Mouse (Mus musculus) testis, postnatal 14 days (tissue): ENCODE data around the gene Nup62.
A peak's percentile ranks its signal among the peaks of the same experiment; 100 is the strongest.

Experiments used
- DNase-seq: peaks from one replicate; pipeline ENCODE4 v3.0.0; 2021; ENCODE audit warnings: low spot score

The Nup62 gene

GRCm38 (mm10) chr7:44815721-44816469 is at the start of gene Nup62, which contains the start of gene Il4i1:
Gene Nup62 (plus strand): TSS chr7:44816088.
Gene Il4i1 (plus strand): TSS chr7:44816387.
- peak; percentile 99 for DNase-seq

GRCm38 (mm10) chr7:44768129-44768528 is 47.8 kb upstream of the Nup62 start:
- DNase-seq = no peak

DNA sequence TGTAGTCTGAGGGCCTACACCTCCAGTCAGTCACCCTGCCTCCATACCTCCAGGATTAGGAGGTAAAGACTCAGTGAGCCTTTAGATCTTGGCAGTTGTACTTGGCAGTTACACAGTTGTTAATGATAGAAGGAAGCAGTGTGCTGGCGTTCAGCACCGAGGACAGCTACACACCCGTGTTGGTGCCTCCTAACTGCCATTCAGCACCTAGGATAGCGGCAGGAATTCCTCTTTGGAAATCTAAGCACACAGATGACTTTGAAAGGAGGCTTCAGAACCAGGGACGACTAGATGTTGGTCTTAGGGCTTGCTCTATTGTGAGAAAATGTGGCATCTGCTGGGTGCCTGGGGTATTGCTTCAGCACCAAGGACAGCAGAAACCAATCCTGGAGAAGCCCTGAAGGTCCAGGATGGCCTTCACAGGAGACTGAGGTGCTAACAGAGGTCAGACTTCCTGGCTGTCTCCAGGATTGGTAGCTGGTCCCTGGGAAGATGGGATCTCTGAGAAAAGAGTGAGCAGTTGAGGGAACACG is 45.8 kb upstream of the Nup62 start:
- peak; percentile 65 for DNase-seq

- no peak for DNase-seq
Measured at GRCm38 (mm10) chr7:44772591-44773204, 43.2 kb upstream of the Nup62 start.

DNA sequence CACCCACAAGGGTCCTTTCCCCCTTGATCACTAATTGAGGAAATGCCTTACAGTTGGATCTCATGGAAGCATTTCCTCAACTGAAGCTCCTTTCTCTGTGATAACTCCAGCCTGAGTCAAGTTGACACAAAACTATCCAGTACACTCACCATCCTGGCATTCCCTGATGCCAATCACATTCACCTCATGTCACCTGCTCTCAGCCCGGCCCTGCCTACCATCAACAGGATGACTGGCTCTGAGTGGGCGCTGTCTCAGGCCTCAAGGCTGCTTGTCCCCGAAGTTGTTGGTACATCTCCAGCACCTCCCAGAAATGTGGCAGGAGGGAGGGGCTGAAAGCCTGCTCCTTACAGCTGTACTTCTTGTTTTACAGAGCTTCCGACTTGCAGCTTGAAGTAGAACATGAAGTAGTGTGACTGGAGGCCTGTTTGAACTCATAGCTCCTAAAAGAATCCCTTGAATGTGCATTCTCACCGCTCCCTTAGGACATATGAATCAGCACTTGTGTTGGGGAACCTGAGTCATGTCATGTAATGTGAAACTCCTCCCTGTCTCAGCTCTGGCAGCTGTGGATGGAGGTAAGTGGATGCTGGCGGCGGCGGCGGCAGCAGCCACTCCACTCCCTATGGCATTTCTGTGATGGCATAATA is 38.9 kb upstream of the Nup62 start:
- no peak for DNase-seq

DNA sequence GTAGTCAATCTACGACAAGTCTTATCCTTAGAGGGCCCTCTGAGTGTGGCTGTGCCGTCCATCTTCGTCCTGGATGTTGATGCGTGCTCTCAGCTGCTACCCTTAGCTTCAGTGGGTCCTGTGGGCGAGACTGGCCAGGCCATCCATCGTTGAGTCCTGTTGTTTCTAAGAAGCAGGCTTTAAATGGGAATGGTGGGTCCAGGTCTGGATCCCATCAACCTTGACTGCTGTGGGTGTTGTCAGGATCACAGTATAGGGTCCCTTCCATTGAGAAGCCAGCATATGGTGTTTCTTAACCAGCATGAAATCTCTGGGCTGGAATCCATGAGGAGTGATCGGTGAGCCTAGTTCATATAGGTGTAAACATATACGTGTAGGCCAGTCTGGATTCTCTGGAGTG is 35.8 kb upstream of the Nup62 start:
- DNase-seq = no peak

GRCm38 (mm10) chr7:44789531-44789930 is 26.4 kb upstream of the Nup62 start:
- no peak for DNase-seq

DNA sequence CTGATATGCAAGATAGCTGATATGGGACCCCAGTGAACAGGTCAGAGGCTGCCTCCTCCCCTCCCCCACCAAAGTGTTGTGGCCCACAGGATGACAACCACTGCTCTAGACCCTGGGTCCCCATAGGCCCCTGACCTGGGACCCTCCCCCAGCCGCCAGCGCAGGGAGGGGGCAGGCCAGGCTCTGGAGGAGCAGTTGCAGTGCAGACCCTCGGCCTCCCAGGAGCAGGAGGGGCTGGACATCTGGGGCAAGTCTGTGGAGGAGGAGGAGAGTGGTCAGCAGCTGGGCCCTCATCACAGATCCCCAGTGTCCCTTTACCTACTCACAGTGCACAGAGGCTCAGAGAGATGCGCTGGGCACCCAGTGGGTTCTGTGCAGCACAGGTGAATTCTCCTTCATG is 25.8 kb upstream of the Nup62 start:
- no peak for DNase-seq

GRCm38 (mm10) chr7:44792781-44793180 is 23.1 kb upstream of the Nup62 start:
- no peak for DNase-seq

DNA sequence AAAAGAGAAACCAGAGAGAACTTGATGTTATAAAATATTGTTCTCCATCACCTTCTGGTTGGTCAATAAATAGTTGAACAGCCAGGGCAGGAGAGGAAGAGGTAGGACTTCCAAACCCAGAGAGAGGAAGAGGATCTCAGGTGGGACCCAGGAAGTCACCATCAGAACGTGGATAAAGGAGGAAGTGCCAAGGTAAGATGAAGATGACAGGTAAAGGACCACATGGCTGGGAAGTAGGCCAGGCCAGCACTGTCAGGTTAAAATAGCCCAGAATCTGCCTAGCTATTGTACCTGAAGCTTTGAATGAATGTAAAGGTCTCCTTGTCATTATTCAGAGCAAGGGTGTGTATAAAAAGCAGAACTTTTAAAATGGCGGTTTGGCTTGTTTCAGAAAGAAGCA is 7.0 kb upstream of the Nup62 start:
- no peak for DNase-seq

- no peak for DNase-seq
Measured at GRCm38 (mm10) chr7:44809466-44809865, 6.4 kb upstream of the Nup62 start.

DNA sequence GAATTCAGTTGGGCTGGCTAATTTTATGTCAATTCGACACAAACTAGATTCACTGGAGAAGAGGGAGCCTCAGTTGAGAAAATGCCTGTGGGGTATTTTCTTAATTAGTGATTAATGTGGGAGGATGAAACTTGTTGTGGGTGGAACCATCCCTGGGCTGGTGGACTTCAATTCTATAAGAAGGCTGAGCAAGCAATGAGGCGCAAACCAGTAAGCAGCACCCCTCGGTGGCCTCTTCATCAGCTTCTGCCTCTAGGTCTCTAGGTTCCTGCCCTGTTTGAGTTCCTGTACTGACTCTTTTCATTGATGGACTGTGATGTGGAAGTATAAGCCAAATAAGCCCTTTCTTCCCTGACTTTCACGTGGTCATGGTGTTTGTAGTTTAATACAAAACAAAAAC is 5.5 kb upstream of the Nup62 start:
- DNase-seq = no peak

GRCm38 (mm10) chr7:44810819-44811557 is 4.9 kb upstream of the Nup62 start:
- DNase-seq = no peak

DNA sequence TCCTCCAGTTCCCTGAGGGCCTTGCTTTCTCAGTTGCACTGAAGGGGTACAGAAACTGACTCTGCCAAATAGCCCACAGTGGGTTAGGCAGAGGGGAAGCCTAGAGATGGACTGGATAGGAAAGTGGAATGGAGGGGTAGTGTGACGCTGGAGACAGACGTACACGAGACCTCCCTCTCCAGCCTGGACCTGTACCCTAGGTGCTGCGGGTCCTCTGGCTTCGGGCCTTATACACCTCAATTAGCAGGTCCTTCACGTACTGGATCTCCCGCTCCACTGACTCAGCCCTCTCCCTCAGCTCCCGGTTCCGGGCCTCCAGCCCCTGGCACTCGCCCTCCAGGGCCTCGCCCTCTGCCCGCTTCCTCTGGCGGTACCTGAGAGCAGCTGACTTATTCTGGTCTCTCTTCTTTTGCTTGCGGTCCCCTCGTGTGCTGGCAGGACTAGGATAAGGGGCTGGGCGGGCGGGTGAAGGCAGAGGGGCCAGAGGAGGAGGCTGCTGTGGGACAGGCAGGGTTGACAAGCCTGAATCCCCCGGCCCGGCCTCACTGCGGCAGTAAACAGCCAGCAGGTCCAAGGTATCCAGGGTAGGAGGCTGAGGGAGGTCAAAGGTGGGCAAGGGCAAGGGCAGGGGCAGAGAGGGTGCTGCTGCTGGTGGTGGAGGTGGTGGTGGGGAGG is 3.1 kb upstream of the Nup62 start:
- DNase-seq = no peak

DNA sequence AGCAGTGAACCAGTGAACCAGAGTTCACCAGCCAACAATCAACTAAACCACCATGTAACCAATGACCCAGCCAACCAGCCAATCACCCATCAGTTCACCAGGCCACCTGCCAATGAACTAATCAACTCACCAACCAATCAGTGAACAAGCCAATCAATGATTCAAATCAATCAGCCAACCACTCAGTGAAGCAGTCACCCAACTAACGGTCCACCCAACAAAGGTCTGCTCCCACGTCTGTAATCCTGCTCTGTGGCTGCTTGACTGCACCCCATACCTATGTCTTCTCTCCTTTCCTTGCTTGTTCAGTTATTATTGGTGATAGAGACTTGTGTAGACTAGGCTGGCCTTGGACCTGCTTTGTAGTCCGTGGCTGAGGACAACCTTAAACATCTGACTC is 1.9 kb upstream of the Nup62 start:
- no peak for DNase-seq

DNA sequence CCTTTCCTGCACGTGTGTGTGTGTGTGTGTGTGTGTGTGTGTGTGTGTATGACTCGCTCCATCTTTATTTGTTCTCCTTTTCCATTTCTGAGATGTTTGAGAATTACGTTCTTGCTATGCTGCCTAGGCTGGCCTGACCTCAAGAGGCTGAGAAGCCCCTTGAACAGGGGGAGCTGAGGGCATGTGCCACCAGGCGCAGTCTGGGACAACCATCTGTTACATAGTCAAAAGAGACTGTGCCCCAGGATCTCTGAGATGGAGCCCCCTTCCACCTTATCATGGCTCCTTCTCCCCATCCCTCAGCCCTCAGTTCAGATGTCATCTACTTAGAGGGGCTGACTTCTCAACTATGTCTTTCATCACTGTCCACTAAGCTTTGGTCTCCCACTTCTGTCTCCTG is 1.5 kb upstream of the Nup62 start:
- no peak for DNase-seq

GRCm38 (mm10) chr7:44814952-44815553 is 835 bp upstream of the Nup62 start:
- no peak for DNase-seq

DNA sequence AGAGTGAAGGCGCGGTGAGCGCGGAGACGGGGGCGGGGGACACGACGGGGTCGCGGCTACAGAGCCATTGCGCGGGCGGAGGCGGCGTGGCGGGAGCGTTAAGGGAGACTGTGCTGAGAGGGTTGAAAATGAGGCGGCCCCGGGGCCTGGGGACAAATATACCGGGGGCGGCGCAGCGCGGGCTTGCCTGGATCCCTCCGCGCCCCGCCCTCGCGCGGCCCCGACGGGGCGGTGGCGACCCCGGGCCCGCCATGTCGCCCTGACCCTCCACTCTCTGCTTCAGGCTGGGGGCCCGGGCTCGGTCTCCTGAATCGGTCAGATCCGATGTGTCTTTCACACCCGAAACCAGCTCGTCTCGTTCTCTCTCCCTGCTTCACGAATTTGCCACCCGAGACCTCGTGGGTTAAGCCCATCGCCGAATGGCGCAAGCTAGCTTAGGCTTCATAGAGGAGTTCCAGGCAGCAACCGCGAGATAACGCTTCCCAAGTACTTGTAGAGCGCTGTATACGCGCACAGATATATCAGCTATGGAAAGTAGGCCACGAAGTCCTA is 658 bp downstream of the Nup62 start, which contains the start of gene Atf5:
Atf5 (minus strand) TSS at position 189 of the 552 bp plus-strand sequence.
- DNase-seq = no peak

- no peak for DNase-seq
Measured at GRCm38 (mm10) chr7:44817441-44817840, 1.6 kb downstream of the Nup62 start.

DNA sequence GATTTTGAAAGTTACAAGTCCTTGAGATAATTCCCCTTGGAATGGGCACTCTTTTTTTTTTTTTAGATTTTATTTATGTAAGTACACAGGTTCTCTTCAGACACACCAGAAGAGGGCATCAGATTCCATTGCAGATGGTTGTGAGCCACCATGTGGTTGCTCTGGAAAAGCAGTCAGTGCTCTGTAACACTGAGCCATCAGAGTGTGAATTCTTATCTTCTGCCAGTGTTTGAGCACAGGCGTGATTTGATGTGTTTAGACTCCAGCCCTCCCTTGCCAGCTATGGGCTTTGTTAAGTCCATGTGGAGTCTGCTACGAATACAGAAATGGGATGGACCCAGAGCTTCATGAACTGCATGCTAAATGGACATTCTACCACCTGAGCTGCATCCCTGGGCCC is 2.3 kb downstream of the Nup62 start:
- DNase-seq = no peak

DNA sequence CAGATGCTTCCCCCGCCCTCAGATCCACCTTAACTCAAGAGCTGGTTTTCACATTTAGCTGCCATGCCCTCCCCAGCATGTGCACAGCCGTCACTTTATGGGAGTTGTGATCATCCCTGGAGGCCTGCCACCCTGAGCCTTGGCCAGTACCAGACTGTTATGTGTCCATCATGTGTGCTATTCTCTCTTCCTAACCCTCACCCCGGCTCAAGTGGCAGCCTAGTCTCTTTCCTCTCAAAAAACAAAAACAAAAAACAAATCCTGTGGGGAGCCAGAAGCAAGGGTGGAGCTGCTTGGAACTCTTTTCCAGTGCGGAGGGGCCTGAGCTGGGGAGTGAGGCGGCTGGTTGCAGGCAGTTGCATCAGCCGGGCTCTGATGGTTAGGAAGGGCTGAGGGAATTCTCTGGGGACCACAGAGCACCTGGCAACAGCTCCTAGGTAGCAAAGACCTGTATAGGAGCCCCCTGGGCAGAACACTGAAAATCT is 2.9 kb downstream of the Nup62 start:
- DNase-seq = peak; percentile 33
